Mouse (Mus musculus): Measurements from ENCODE around the gene Ehd2. TPM values are rescaled to one million over a fixed set of nuclear protein-coding genes. Genes with fewer than 3 reads are reported as not detected.

Gene Ehd2
- polyA plus RNA-seq, 1 experiment from 2014 or later: 76.3 TPM

DNA sequence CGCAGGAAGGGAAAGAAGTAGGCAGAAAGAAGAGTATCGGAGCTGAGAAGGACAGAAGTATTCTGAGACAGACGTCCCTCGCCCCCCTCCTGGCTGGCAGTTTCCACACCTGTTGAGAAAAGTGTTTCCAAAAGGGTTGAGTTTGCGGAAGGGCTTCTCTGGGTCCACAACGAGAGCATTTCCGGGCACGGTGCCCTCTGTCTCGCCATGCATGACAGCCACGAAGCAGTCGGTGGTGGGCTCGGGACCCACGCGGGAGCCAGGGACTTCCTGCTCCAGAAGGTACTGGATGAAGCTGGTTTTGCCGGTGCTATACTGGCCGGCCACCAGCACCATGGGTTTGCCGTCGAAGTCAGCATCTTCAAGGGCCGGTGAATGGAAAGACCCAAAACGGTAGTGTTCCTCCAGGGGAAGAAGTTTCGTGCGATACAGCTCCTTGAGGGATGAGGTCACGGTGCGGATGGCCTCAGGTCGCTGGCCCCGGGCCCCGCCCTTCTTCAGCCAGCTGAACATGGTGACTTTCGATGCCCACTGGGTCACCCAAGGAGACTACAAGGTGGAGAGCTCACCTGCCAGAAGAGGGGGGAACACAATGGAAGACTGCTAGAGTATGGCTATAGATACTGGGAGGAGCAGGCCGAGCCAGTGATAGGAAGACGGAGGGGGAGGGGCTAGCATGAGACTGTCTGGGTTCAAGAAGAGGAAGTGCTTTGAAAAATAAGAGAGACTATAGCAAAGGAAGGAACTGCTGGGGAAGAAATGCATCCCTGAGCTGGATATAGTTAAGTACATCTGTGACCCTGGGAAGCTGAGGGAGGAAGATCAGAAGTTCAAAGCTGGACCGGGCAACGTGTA, 3.3 kb downstream of the Ehd2 start:
- ATAC-seq (ENCODE audit: insufficient read depth, low FRiP score): no peak
- Histone ChIP-seq H3K9me3 (replicated peaks; ENCODE audit: control insufficient read depth, low read length) (no peaks in the 10 kb centered on the region), H3K27me3 (ENCODE audit: control insufficient read depth, insufficient read depth, low read length) (no peaks in the 10 kb centered on the region), H3K4me1 (ENCODE audit: control insufficient read depth, insufficient read depth, low read length) (peaks cover 44% of the 10 kb centered on the region), H3K9ac (ENCODE audit: low read length) (peak overlapping the region; percentile 46; the same call in 1 of the 2 replicates), H3K4me2 (ENCODE audit: low read depth, low read length) (peak overlapping the region; percentile 6; the same call in 1 of the 2 replicates), H3K36me3 (ENCODE audit: control insufficient read depth, insufficient read depth, low read length) (no peaks in the 10 kb centered on the region), H3K4me3 (replicated peaks; ENCODE audit: low read length) (0 out of 2 replicates have a peak overlapping the region, but pooled peaks have one; percentile 4), H3K27ac (ENCODE audit: low read length) (peak overlapping the region; percentile 98)
- 77% methylated on average over 32 of the region's 32 CpGs for WGBS

- peaks cover 44% of the 10 kb centered on the region for H3K4me1 ChIP-seq (ENCODE audit: control insufficient read depth, insufficient read depth, low read length)
- no peaks in the 10 kb centered on the region for H3K27me3 ChIP-seq (ENCODE audit: control insufficient read depth, insufficient read depth, low read length)
- ATAC-seq (ENCODE audit: insufficient read depth, low FRiP score): peak; percentile 84
- no peaks in the 10 kb centered on the region for H3K9me3 ChIP-seq (replicated peaks; ENCODE audit: control insufficient read depth, low read length)
- H3K27ac ChIP-seq (ENCODE audit: low read length): peak overlapping the region; percentile 98
- H3K4me2 ChIP-seq (ENCODE audit: low read depth, low read length): peak overlapping the region; percentile 48
- WGBS: 21% methylated on average over 12 of the region's 12 CpGs
- peaks cover 1% of the 10 kb centered on the region; the same call in 1 of the 2 replicates for H3K36me3 ChIP-seq (ENCODE audit: control insufficient read depth, insufficient read depth, low read length)
- peak overlapping the region; percentile 59; the same call in 1 of the 2 replicates for H3K9ac ChIP-seq (ENCODE audit: low read length)
- peak overlapping the region; percentile 18 for H3K4me3 ChIP-seq (replicated peaks; ENCODE audit: low read length)
Measured at GRCm38 (mm10) chr7:15962311-15963288, 4.8 kb downstream of the Ehd2 start.

GRCm38 (mm10) chr7:15961798-15962197, 5.6 kb downstream of the Ehd2 start:
- 82% methylated on average over 7 of the region's 7 CpGs for WGBS
- peak overlapping the region; percentile 18; the same call in 1 of the 2 replicates for H3K4me3 ChIP-seq (replicated peaks; ENCODE audit: low read length)
- no peak for ATAC-seq (ENCODE audit: insufficient read depth, low FRiP score)
- no peaks in the 10 kb centered on the region for H3K9me3 ChIP-seq (replicated peaks; ENCODE audit: control insufficient read depth, low read length)
- H3K4me2 ChIP-seq (ENCODE audit: low read depth, low read length): peak overlapping the region; percentile 48
- H3K27me3 ChIP-seq (ENCODE audit: control insufficient read depth, insufficient read depth, low read length): no peaks in the 10 kb centered on the region
- peak overlapping the region; percentile 98 for H3K27ac ChIP-seq (ENCODE audit: low read length)
- H3K9ac ChIP-seq (ENCODE audit: low read length): peak overlapping the region; percentile 59; the same call in 1 of the 2 replicates
- peaks cover 9% of the 10 kb centered on the region; the same call in 1 of the 2 replicates for H3K36me3 ChIP-seq (ENCODE audit: control insufficient read depth, insufficient read depth, low read length)
- H3K4me1 ChIP-seq (ENCODE audit: control insufficient read depth, insufficient read depth, low read length): peaks cover 44% of the 10 kb centered on the region

DNA sequence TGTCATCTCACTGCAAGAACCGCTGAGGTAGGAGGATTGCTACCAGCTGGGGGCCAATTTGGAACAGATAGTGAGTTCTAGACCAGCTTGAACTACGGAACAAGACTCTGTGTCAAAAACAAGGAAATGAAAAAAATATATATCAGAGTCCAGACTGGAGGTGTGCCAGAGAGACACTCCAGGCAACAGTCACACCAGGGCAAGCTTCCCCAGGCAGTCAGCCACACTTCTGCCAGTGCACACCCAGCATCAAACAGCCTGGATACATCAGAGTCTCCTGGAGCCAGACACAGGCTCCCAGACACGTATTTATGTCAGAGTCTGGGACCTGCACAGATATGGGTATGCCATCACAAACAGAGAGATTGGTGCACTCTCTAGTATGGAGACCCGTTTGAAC, 6.1 kb downstream of the Ehd2 start:
- Histone ChIP-seq H3K4me3 (replicated peaks; ENCODE audit: low read length) (no peak overlapping the region), H3K4me1 (ENCODE audit: control insufficient read depth, insufficient read depth, low read length) (peaks cover 44% of the 10 kb centered on the region), H3K9ac (ENCODE audit: low read length) (no peak overlapping the region), H3K36me3 (ENCODE audit: control insufficient read depth, insufficient read depth, low read length) (peaks cover 13% of the 10 kb centered on the region; the same call in 1 of the 2 replicates), H3K4me2 (ENCODE audit: low read depth, low read length) (no peak overlapping the region), H3K9me3 (replicated peaks; ENCODE audit: control insufficient read depth, low read length) (no peaks in the 10 kb centered on the region), H3K27ac (ENCODE audit: low read length) (peak overlapping the region; percentile 98), H3K27me3 (ENCODE audit: control insufficient read depth, insufficient read depth, low read length) (no peaks in the 10 kb centered on the region)
- 50% methylated on average over 4 of the region's 4 CpGs for WGBS
- no peak for ATAC-seq (ENCODE audit: insufficient read depth, low FRiP score)

DNA sequence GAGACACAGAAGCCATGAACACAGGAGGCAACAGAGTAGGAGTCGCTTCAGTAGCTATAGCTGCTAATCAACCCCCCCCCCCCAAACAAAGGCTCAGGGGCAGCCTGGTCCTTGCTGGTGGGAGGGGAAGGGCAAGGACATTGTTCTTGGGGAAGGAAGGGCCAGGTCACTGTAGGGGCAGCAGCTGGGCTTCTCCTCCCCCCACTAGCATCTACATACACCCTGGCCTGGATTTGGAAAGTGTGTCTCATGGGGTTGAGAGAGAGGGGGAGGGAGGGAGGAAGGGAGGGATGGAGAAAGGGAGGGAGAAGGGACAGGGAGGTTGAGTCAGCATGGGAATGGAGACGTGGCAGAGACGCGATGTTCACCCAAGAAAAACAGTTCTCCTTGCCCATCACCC, 6.7 kb downstream of the Ehd2 start:
- WGBS: 39% methylated on average over 4 of the region's 4 CpGs
- no peak overlapping the region for H3K9ac ChIP-seq (ENCODE audit: low read length)
- H3K27me3 ChIP-seq (ENCODE audit: control insufficient read depth, insufficient read depth, low read length): no peaks in the 10 kb centered on the region
- H3K4me3 ChIP-seq (replicated peaks; ENCODE audit: low read length): no peak overlapping the region
- 0 out of 2 replicates have a peak overlapping the region, but pooled peaks have one; percentile 98 for H3K27ac ChIP-seq (ENCODE audit: low read length)
- no peak for ATAC-seq (ENCODE audit: insufficient read depth, low FRiP score)
- no peak overlapping the region for H3K4me2 ChIP-seq (ENCODE audit: low read depth, low read length)
- no peaks in the 10 kb centered on the region for H3K9me3 ChIP-seq (replicated peaks; ENCODE audit: control insufficient read depth, low read length)
- peaks cover 13% of the 10 kb centered on the region; the same call in 1 of the 2 replicates for H3K36me3 ChIP-seq (ENCODE audit: control insufficient read depth, insufficient read depth, low read length)
- H3K4me1 ChIP-seq (ENCODE audit: control insufficient read depth, insufficient read depth, low read length): peaks cover 43% of the 10 kb centered on the region

DNA sequence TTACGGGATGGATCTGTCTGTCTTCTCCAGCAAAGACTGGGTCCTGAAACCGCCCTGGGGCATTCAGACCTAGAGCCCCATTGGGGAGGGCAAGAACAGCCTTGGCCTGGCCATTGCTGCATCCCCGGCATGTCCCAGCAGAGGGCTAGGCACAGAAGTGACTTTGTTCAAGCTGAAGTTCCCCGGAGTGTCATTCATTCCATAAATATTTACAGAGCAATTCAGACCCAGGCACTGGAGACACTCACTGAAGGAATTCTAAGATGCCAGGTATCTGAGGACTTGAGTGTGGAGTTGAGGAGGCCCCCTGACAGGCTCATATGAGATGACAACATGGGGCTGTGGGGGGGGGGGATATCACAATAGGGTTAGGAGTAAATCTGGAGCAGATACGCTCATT, 11.2 kb downstream of the Ehd2 start:
- no peak overlapping the region for H3K9ac ChIP-seq (ENCODE audit: low read length)
- H3K4me1 ChIP-seq (ENCODE audit: control insufficient read depth, insufficient read depth, low read length): 0 out of 2 replicates have a peak, but pooled peaks cover 7% of the 10 kb centered on the region
- no peaks in the 10 kb centered on the region for H3K27me3 ChIP-seq (ENCODE audit: control insufficient read depth, insufficient read depth, low read length)
- H3K27ac ChIP-seq (ENCODE audit: low read length): no peak overlapping the region; the same call in 1 of the 2 replicates
- no peak for ATAC-seq (ENCODE audit: insufficient read depth, low FRiP score)
- peaks cover 26% of the 10 kb centered on the region for H3K36me3 ChIP-seq (ENCODE audit: control insufficient read depth, insufficient read depth, low read length)
- H3K4me2 ChIP-seq (ENCODE audit: low read depth, low read length): no peak overlapping the region
- H3K4me3 ChIP-seq (replicated peaks; ENCODE audit: low read length): no peak overlapping the region
- 63% methylated on average over 5 of the region's 5 CpGs for WGBS
- peaks cover 3% of the 10 kb centered on the region; the same call in 1 of the 2 replicates for H3K9me3 ChIP-seq (replicated peaks; ENCODE audit: control insufficient read depth, low read length)

DNA sequence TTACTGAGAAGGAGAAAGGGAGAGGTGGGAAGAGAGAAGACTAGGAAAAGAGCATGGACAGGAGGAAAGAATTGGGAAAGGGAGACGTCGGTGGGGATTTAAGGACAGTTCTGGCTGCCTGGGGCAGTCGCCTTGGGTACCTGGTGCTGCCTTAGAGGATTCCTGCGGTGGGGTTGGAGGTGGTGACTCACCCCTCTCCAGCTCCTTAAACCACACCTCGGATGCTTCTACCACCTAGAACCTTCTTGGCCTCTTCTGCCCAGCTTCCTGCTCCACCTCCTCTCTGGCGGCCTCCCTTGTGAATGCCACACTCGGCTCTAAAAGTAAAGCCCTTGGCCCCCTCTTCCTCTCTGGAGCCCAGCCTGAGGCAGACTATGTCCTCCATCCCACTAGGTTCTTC, 11.9 kb downstream of the Ehd2 start:
- H3K4me1 ChIP-seq (ENCODE audit: control insufficient read depth, insufficient read depth, low read length): 0 out of 2 replicates have a peak, but pooled peaks cover 4% of the 10 kb centered on the region
- WGBS: 33% methylated on average over 7 of the region's 7 CpGs

DNA sequence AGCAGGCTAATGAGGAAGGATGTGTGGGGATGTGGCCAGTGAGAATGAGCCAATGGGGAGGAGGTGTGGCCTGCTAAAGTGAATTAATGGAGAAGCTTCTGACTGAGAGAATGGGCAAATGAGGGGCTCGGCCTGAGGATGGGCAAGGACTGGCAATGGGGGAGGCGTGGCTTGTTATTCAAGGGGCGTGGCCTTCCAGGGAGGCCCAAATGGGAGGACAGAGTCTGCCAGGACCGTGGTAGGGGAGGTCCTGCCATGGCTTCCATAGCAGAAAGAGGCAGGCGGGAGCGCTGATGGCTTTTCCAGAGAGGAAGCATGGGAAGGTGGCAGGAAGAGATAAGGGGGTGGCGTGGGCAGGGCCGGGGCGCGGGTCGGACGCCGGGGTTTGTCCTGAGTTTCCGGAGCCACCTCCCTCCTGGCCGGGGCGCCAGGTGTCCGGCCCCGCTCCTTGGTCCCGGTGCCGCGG, 12.4 kb downstream of the Ehd2 start:
- H3K27me3 ChIP-seq (ENCODE audit: control insufficient read depth, insufficient read depth, low read length): no peaks in the 10 kb centered on the region
- 0 out of 2 replicates have a peak overlapping the region, but pooled peaks have one; percentile 22 for H3K9ac ChIP-seq (ENCODE audit: low read length)
- H3K9me3 ChIP-seq (replicated peaks; ENCODE audit: control insufficient read depth, low read length): peaks cover 3% of the 10 kb centered on the region; the same call in 1 of the 2 replicates
- 0 out of 2 replicates have a peak, but pooled peaks cover 4% of the 10 kb centered on the region for H3K4me1 ChIP-seq (ENCODE audit: control insufficient read depth, insufficient read depth, low read length)
- peak overlapping the region; percentile 42 for H3K27ac ChIP-seq (ENCODE audit: low read length)
- H3K36me3 ChIP-seq (ENCODE audit: control insufficient read depth, insufficient read depth, low read length): peaks cover 27% of the 10 kb centered on the region
- H3K4me2 ChIP-seq (ENCODE audit: low read depth, low read length): peak overlapping the region; percentile 40
- 0 out of 2 replicates have a peak overlapping the region, but pooled peaks have one; percentile 3 for H3K4me3 ChIP-seq (replicated peaks; ENCODE audit: low read length)
- peak; percentile 56 for ATAC-seq (ENCODE audit: insufficient read depth, low FRiP score)
- WGBS: 14% methylated on average over 21 of the region's 21 CpGs

More for the DNA sequence above, 11.9 kb downstream of the Ehd2 start:
- H3K27me3 ChIP-seq (ENCODE audit: control insufficient read depth, insufficient read depth, low read length): no peaks in the 10 kb centered on the region
- peak overlapping the region; percentile 42 for H3K27ac ChIP-seq (ENCODE audit: low read length)
- peaks cover 26% of the 10 kb centered on the region for H3K36me3 ChIP-seq (ENCODE audit: control insufficient read depth, insufficient read depth, low read length)
- H3K9ac ChIP-seq (ENCODE audit: low read length): 0 out of 2 replicates have a peak overlapping the region, but pooled peaks have one; percentile 22
- H3K9me3 ChIP-seq (replicated peaks; ENCODE audit: control insufficient read depth, low read length): peaks cover 3% of the 10 kb centered on the region; the same call in 1 of the 2 replicates
- H3K4me3 ChIP-seq (replicated peaks; ENCODE audit: low read length): no peak overlapping the region
- peak; percentile 23; the same call in 1 of the 2 replicates for ATAC-seq (ENCODE audit: insufficient read depth, low FRiP score)
- peak overlapping the region; percentile 40 for H3K4me2 ChIP-seq (ENCODE audit: low read depth, low read length)

Measured in stomach, embryonic 16.5 days (tissue).